Mouse (Mus musculus) left cerebral cortex, postnatal 10 days (tissue): ENCODE data around the gene Spry1. TPM values are rescaled to one million over a fixed set of nuclear protein-coding genes. Genes with fewer than 3 reads are reported as not detected.
A peak's percentile ranks its signal among the peaks of the same experiment; 100 is the strongest.
"Not testable (repeated sequence)": the region's sequence is repeated elsewhere in the genome, so short reads cannot be mapped to it uniquely, and the experiment has no call there.

Experiments used
- DNase-seq, 2 experiments: peaks; one replicate each; pipeline ENCODE4 v3.0.0; 2021 to 2022; ENCODE audit warnings: low spot score in 2 of 2, mixed read lengths in 1 of 2; ENCODE audit errors: extremely low spot score in 1 of 2
- intact Hi-C: fragments of 180-260 bp; cut with DNase I; formaldehyde crosslinking; loops from one replicate; pipeline ENCODE4 v1.15.1; 2025
- total RNA-seq, 2 experiments: library from RNA; stranded (reverse); gene quantifications; 2 replicates each; pipeline ENCODE4 v1.2.3; 2021

The Spry1 gene
- 10 to 100 TPM; 15.3 to 16.0 TPM for total RNA-seq

GRCm38 (mm10) chr3:37639690-37640089 is at the start of gene Spry1:
Gene Spry1, plus strand, starts transcription at chr3:37639947.
- intact Hi-C loops = loop anchor here (10.0 kb wide), 4 partner anchors 165 to 585 kb away; no protein-coding TSS in a partner anchor
- peak; percentile 95 to 96 for DNase-seq

GRCm38 (mm10) chr3:37595721-37596120 is 44.0 kb upstream of the Spry1 start:
- intact Hi-C loops = no loop called here
- DNase-seq = no peak

GRCm38 (mm10) chr3:37596519-37596918 is 43.2 kb upstream of the Spry1 start:
- intact Hi-C loops = no loop called here
- no peak for DNase-seq

GRCm38 (mm10) chr3:37597200-37597599 is 42.5 kb upstream of the Spry1 start:
- no peak for DNase-seq
- intact Hi-C loops = no loop called here

- DNase-seq, intact Hi-C loops: not testable (repeated sequence)
These were observed 40.1 kb upstream of the Spry1 start for GRCm38 (mm10) chr3:37599641-37600040.

- intact Hi-C loops = no loop called here
- no peak for DNase-seq
These were observed 37.4 kb upstream of the Spry1 start for GRCm38 (mm10) chr3:37602356-37602755.

GRCm38 (mm10) chr3:37602890-37603289 is 36.9 kb upstream of the Spry1 start:
- no peak for DNase-seq
- intact Hi-C loops = no loop called here

- DNase-seq = no peak
- intact Hi-C loops = no loop called here
These were observed 36.2 kb upstream of the Spry1 start for GRCm38 (mm10) chr3:37603541-37603940.

GRCm38 (mm10) chr3:37604976-37605875 is 34.5 kb upstream of the Spry1 start:
- no peak for DNase-seq
- intact Hi-C loops = no loop called here

GRCm38 (mm10) chr3:37605876-37606238 is 33.9 kb upstream of the Spry1 start:
- intact Hi-C loops = no loop called here
- DNase-seq = no peak

- no peak for DNase-seq
- intact Hi-C loops = no loop called here
These were observed 30.8 kb upstream of the Spry1 start for GRCm38 (mm10) chr3:37608926-37609325.

GRCm38 (mm10) chr3:37610670-37611069 is 29.1 kb upstream of the Spry1 start:
- intact Hi-C loops = no loop called here
- no peak for DNase-seq

GRCm38 (mm10) chr3:37613722-37614121 is 26.0 kb upstream of the Spry1 start:
- intact Hi-C loops = no loop called here
- peak in 1 of 2 experiments; percentile 71 for DNase-seq

- intact Hi-C loops = no loop called here
- no peak for DNase-seq
These were observed 24.7 kb upstream of the Spry1 start for GRCm38 (mm10) chr3:37614878-37615650.

- intact Hi-C loops = no loop called here
- no peak for DNase-seq
These were observed 22.9 kb upstream of the Spry1 start for GRCm38 (mm10) chr3:37616586-37617547.

GRCm38 (mm10) chr3:37632246-37632645 is 7.5 kb upstream of the Spry1 start:
- intact Hi-C loops = loop anchor here (10.0 kb wide), 4 partner anchors 157 to 593 kb away; no protein-coding TSS in a partner anchor

GRCm38 (mm10) chr3:37632751-37633150 is 7.0 kb upstream of the Spry1 start:
- intact Hi-C loops = loop anchor here (10.0 kb wide), 4 partner anchors 158 to 592 kb away; no protein-coding TSS in a partner anchor
- DNase-seq = no peak

More at GRCm38 (mm10) chr3:37632246-37632645, 7.5 kb upstream of the Spry1 start:
- DNase-seq = no peak

GRCm38 (mm10) chr3:37634648-37635047 is 5.1 kb upstream of the Spry1 start:
- intact Hi-C loops = loop anchor here (10.0 kb wide), 4 partner anchors 160 to 590 kb away; no protein-coding TSS in a partner anchor

More at GRCm38 (mm10) chr3:37634648-37635047, 5.1 kb upstream of the Spry1 start:
- no peak for DNase-seq
